Comparison of ENCODE assay signal across 8 mouse cellular contexts in genomic region chr5:73651061-73651854, GRCm38 (mm10). TPM values are rescaled to one million over a fixed set of nuclear protein-coding genes. Genes with fewer than 3 reads are reported as not detected.
DNase-seq lines count a peak whose midpoint lies in the region; ATAC-seq lines count a peak whose summit lies in the region.

TSS of gene Spata18 (plus strand) at chr5:73651379.

- H3K4me2 ChIP-seq in forebrain, embryonic 11.5 days (ENCODE audit: low read depth, low read length, severe bottlenecking) = peak within 1 kb of the TSS; percentile 64
- H3K4me2 ChIP-seq in stomach, embryonic 15.5 days = peak within 1 kb of the TSS; percentile 98

- peak within 1 kb of the TSS; percentile 35 for H3K9ac ChIP-seq in forebrain, embryonic 11.5 days (ENCODE audit: low read length)
- H3K9ac ChIP-seq in stomach, embryonic 15.5 days = no peak within 1 kb of the TSS

- DNase-seq in cerebellum, postnatal 10 days = peak; percentile 44 to 59
- DNase-seq in cerebellum, adult 8-10 months = no peak
- peak; percentile 48 for DNase-seq in ES-CJ7 (ENCODE audit: low read depth, low spot score)
- peak; percentile 66 for DNase-seq in forebrain, embryonic 11.5 days (ENCODE audit: low spot score)
- peak; percentile 54 for DNase-seq in induced T-regulatory cell, adult 2 months (ENCODE audit: low read depth)
- DNase-seq in lung, postnatal 14 days = peak; percentile 25
- no peak for DNase-seq in spleen, adult 12 weeks (ENCODE audit: low spot score)

- WGBS in forebrain, embryonic 11.5 days = under 1% methylated on average over 57 of the region's 57 CpGs
- WGBS in stomach, embryonic 15.5 days = under 1% methylated on average over 57 of the region's 57 CpGs

- no peak within 1 kb of the TSS for H3K27ac ChIP-seq in forebrain, embryonic 11.5 days (ENCODE audit: low read depth, low read length)
- H3K27ac ChIP-seq in stomach, embryonic 15.5 days = no peak within 1 kb of the TSS

- ATAC-seq in forebrain, embryonic 11.5 days (replicated peaks; ENCODE audit: low FRiP score) = peak; percentile 14
- no peak for ATAC-seq in stomach, embryonic 15.5 days (ENCODE audit: insufficient read depth, low FRiP score, low read depth)

- H3K27me3 ChIP-seq in forebrain, embryonic 11.5 days (ENCODE audit: control insufficient read depth, insufficient read depth, low read length) = peaks cover 52% of the 10 kb centered on the region
- H3K27me3 ChIP-seq in stomach, embryonic 15.5 days (replicated peaks) = peaks cover 46% of the 10 kb centered on the region

- H3K9me3 ChIP-seq in forebrain, embryonic 11.5 days (ENCODE audit: control insufficient read depth, low read length) = no peaks in the 10 kb centered on the region
- no peaks in the 10 kb centered on the region for H3K9me3 ChIP-seq in stomach, embryonic 15.5 days

- H3K36me3 ChIP-seq in forebrain, embryonic 11.5 days (ENCODE audit: control insufficient read depth, insufficient read depth, low read length) = no peaks in the 10 kb centered on the region
- H3K36me3 ChIP-seq in stomach, embryonic 15.5 days = no peaks in the 10 kb centered on the region

- H3K4me3 ChIP-seq in forebrain, embryonic 11.5 days (ENCODE audit: low read depth, low read length) = peak within 1 kb of the TSS; percentile 39
- peak within 1 kb of the TSS; percentile 51 for H3K4me3 ChIP-seq in stomach, embryonic 15.5 days (replicated peaks)

- H3K4me1 ChIP-seq in forebrain, embryonic 11.5 days (replicated peaks; ENCODE audit: control insufficient read depth, insufficient read depth, low read length) = peaks cover 18% of the 10 kb centered on the region; the same call in 1 of the 2 replicates
- peaks cover 21% of the 10 kb centered on the region for H3K4me1 ChIP-seq in stomach, embryonic 15.5 days

RNA-seq across cellular contexts. Expression of gene Spata18, which starts in this region (rescaled TPM):
- polyA plus RNA-seq in forebrain, embryonic 11.5 days (2014; fragmentation: Nextera tagmentation; extraction: Ambion mirVana) = 0.32 and 0.36 TPM in 2 replicates
- polyA plus RNA-seq in stomach, embryonic 15.5 days (2015; fragmentation: Nextera tagmentation; extraction: Ambion mirVana) = 0.13 and 0.40 TPM in 2 replicates

Comparison
In these comparisons a context has a peak if more than half of its experiments do, and no peak if none do; other contexts are left out.
1. DNase-seq: peak in cerebellum, postnatal 10 days (2 of 2), ES-CJ7 (single experiment), induced T-regulatory cell, adult 2 months (single experiment) and lung, postnatal 14 days (single experiment); none in cerebellum, adult 8-10 months (single experiment) and spleen, adult 12 weeks (single experiment).
2. Peak in DNase-seq, ATAC-seq, H3K4me3 ChIP-seq, H3K9ac ChIP-seq and H3K4me2 ChIP-seq in forebrain, embryonic 11.5 days; RNA of the gene not detected or under 1 TPM.